Comparison of ENCODE assay signal across 8 mouse cellular contexts in the genomic region with DNA sequence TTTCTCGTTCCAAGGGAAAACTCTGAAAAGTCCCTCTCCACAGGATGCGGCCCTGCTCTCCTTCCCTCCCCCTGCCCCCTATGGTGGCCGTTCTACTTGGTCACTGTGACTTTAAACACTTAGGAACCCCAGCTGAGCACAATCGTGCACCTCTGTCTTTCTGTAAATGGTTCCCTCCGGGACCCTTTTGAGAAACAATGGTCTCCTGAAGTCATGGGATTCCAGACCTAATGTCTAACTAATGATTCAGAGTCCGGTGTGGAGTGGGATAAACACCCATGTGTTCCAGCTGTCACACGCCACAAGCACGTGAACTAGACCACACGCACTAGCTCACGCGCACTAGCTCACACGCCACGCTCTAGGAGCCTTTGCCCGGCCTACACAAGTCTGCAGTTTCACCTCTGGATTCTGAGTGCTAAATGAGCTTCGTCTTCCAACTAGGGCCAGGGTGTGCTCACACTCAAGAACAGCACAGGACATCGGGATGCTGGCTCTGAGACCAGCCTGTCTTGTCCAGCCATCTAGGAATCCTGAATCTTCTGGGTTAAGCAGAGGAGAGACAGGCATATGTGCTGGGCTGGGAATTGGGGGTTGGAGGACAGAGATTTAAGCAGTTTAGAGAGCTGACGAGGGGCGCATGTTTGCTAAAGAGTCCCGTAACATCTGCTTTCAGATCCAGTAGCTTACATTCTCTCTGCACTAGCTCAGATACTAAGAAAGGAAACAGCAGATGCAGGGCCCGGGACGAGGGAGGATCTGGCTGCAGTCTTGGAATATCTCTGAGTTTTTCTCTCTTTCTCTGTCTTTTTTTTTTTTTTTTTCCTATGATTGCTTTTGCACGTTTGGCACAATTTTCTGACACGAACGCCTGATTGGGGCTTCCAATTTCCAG.
DNase-seq lines count a peak whose midpoint lies in the region; ATAC-seq and TF ChIP-seq lines count a peak whose summit lies in the region.

No protein-coding gene starts in this region.

- peak overlapping the region; percentile 59; the same call in 1 of the 2 replicates for H3K27ac ChIP-seq in neural tube, embryonic 13.5 days (replicated peaks)
- peak overlapping the region; percentile 64 for H3K27ac ChIP-seq in forebrain, postnatal 0 days (ENCODE audit: low read depth, low read length)
- 0 out of 2 replicates have a peak overlapping the region, but pooled peaks have one; percentile 0 for H3K27ac ChIP-seq in hindbrain, embryonic 12.5 days

- WGBS in neural tube, embryonic 13.5 days: 58% methylated on average over 24 of the region's 24 CpGs
- 51% methylated on average over 24 of the region's 24 CpGs for WGBS in forebrain, postnatal 0 days
- WGBS in hindbrain, embryonic 12.5 days: 63% methylated on average over 24 of the region's 24 CpGs

- DNase-seq in neural tube, embryonic 10.5 days (ENCODE audit: extremely low spot score, low spot score): no peak
- peak; percentile 64 for DNase-seq in forebrain, postnatal 0 days
- DNase-seq in lung, postnatal 25 days (ENCODE audit: low spot score): peak; percentile 49
- DNase-seq in cerebellum, adult 9-11 months: no peak
- no peak for DNase-seq in cerebellum, postnatal 25 days
- no peak for DNase-seq in adrenal gland, postnatal 25 days

- no peaks in the 10 kb centered on the region for H3K9me3 ChIP-seq in neural tube, embryonic 13.5 days
- H3K9me3 ChIP-seq in forebrain, postnatal 0 days (ENCODE audit: low read length): no peaks in the 10 kb centered on the region
- H3K9me3 ChIP-seq in hindbrain, embryonic 12.5 days (replicated peaks): no peaks in the 10 kb centered on the region

- TF ChIP-seq CTCF in forebrain, postnatal 0 days (IDR thresholded peaks at IDR 0.05; ENCODE audit: low read depth): no peak

- no peak for ATAC-seq in neural tube, embryonic 13.5 days (ENCODE audit: low read depth)
- ATAC-seq in forebrain, postnatal 0 days: peak; percentile 44; the same call in 1 of the 2 replicates
- ATAC-seq in hindbrain, embryonic 12.5 days (ENCODE audit: low FRiP score): no peak

- no peaks in the 10 kb centered on the region for H3K27me3 ChIP-seq in neural tube, embryonic 13.5 days
- no peaks in the 10 kb centered on the region for H3K27me3 ChIP-seq in forebrain, postnatal 0 days (ENCODE audit: insufficient read depth, low read length)
- H3K27me3 ChIP-seq in hindbrain, embryonic 12.5 days: no peaks in the 10 kb centered on the region

- H3K36me3 ChIP-seq in neural tube, embryonic 13.5 days: no peaks in the 10 kb centered on the region
- no peaks in the 10 kb centered on the region for H3K36me3 ChIP-seq in forebrain, postnatal 0 days (ENCODE audit: insufficient read depth)
- H3K36me3 ChIP-seq in hindbrain, embryonic 12.5 days: no peaks in the 10 kb centered on the region

- no peak overlapping the region for H3K9ac ChIP-seq in neural tube, embryonic 13.5 days
- H3K9ac ChIP-seq in forebrain, postnatal 0 days: no peak overlapping the region
- H3K9ac ChIP-seq in hindbrain, embryonic 12.5 days: no peak overlapping the region

- H3K4me1 ChIP-seq in neural tube, embryonic 13.5 days (replicated peaks): peaks cover 67% of the 10 kb centered on the region
- peaks cover 36% of the 10 kb centered on the region for H3K4me1 ChIP-seq in forebrain, postnatal 0 days (ENCODE audit: insufficient read depth)
- H3K4me1 ChIP-seq in hindbrain, embryonic 12.5 days: peaks cover 36% of the 10 kb centered on the region

- no peak overlapping the region for H3K4me3 ChIP-seq in neural tube, embryonic 13.5 days
- H3K4me3 ChIP-seq in forebrain, postnatal 0 days (ENCODE audit: low read depth, low read length): no peak overlapping the region
- H3K4me3 ChIP-seq in hindbrain, embryonic 12.5 days: no peak overlapping the region

- H3K4me2 ChIP-seq in neural tube, embryonic 13.5 days: no peak overlapping the region
- no peak overlapping the region for H3K4me2 ChIP-seq in forebrain, postnatal 0 days (ENCODE audit: low read depth)
- H3K4me2 ChIP-seq in hindbrain, embryonic 12.5 days (replicated peaks): no peak overlapping the region

Comparison
In these comparisons a context has a peak if more than half of its experiments do, and no peak if none do; other contexts are left out.
1. H3K27ac ChIP-seq: peak in every context shown above with its lines; median percentile 64 in forebrain, postnatal 0 days; 59 in neural tube, embryonic 13.5 days; 0 in hindbrain, embryonic 12.5 days.
2. DNase-seq: peak in forebrain, postnatal 0 days (single experiment) and lung, postnatal 25 days (single experiment); none in neural tube, embryonic 10.5 days (single experiment), cerebellum, adult 9-11 months (single experiment), cerebellum, postnatal 25 days (0 of 2) and adrenal gland, postnatal 25 days (single experiment).